Mouse (Mus musculus): Measurements from ENCODE around the gene Gpr37. TPM values are rescaled to one million over a fixed set of nuclear protein-coding genes. Genes with fewer than 3 reads are reported as not detected.

Gpr37 gene
- not detected in 2 replicates for total RNA-seq (2012; rRNA removed)

DNA sequence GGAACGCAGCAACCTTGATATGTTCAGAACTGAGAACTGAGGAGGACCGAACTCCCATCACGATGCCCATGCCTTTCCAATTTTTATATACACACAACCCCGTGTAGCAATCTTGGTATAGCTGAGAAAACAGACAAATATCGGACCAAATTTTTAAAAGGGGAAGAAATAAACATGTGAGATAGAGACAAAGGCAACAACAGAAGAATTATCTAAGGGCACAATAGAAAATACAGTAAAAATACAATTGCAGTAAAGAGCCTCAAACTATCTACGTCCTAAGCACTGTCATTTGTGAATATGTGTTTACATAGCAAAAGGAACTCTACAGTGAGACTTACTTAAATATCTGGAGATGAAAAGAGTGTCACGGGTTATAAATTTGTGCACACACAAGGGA lies at the start of gene Gpr37:
Gpr37 (minus strand) TSS at position 101 of the 400 bp plus-strand sequence.
- Histone ChIP-seq H3K9ac (ENCODE audit: insufficient read depth, low read depth, low read length, poor library complexity, severe bottlenecking) (no peak within 1 kb of the TSS), H3K4me1 (ENCODE audit: control insufficient read depth in 2 of 2, insufficient read depth in 2 of 2, low read length in 2 of 2, poor library complexity in 1 of 2) (peaks cover 2 to 5% of the 10 kb centered on the region in 2 experiments; a peak in 2 of 4 replicates), H3K27ac (ENCODE audit: insufficient read depth, low read depth, low read length, poor library complexity, severe bottlenecking) (no peak within 1 kb of the TSS), H3K9me3 (ENCODE audit: control insufficient read depth, insufficient read depth, low read depth, low read length) (no peaks in the 10 kb centered on the region), H3K4me3 (ENCODE audit: insufficient read depth in 1 of 2, low read depth in 1 of 2, low read length in 2 of 2, poor library complexity in 1 of 2, severe bottlenecking in 1 of 2) (peak within 1 kb of the TSS; percentile 54 to 60), H3K36me3 (ENCODE audit: control insufficient read depth, insufficient read depth, low read length, poor library complexity, severe bottlenecking) (no peaks in the 10 kb centered on the region)
- in situ Hi-C loops (cut with MboI; ENCODE audit: low sequenced_read_pairs in 2 of 2, unreplicated experiment in 2 of 2) = no loop called here
- TF ChIP-seq CHD2 (IDR thresholded peaks at IDR 0.05; ENCODE audit: low read depth, low read length) = no peak
- no peak for TF ChIP-seq HCFC1 (IDR thresholded peaks at IDR 0.05; ENCODE audit: borderline replicate concordance, insufficient read depth, low read length)
- no peak for TF ChIP-seq MAFK (IDR thresholded peaks at IDR 0.05; ENCODE audit: insufficient read depth, low read depth, low read length)
- TF ChIP-seq ZNF384 (IDR thresholded peaks at IDR 0.05; ENCODE audit: low read depth, low read length) = no peak
- no peak for TF ChIP-seq ZC3H11A (IDR thresholded peaks at IDR 0.05; ENCODE audit: borderline replicate concordance, low read depth, low read length)
- no peak for DNase-seq (ENCODE audit: low read depth, low spot score)

DNA sequence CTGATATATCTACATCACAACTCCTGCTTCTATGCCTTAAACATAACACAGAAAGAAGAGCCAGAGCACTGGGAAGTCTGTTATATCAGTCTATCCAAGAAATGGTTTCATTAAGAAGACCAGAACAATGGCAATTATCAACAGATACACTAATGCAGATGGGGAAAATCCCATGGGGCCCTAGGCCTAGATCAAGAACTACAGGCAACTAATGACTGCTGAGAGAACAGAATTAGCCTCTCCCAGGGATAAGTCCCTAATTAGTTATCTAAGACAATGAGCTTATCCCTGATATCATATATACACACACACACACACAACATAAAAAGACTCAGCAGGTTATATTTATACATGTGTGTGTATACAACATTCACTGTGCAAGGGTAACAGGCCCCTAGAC lies 46.0 kb upstream of the Gpr37 start:
- H3K4me3 ChIP-seq (ENCODE audit: insufficient read depth in 1 of 2, low read depth in 1 of 2, low read length in 2 of 2, poor library complexity in 1 of 2, severe bottlenecking in 1 of 2) = no peak overlapping the region
- no peak overlapping the region for H3K27ac ChIP-seq (ENCODE audit: insufficient read depth, low read depth, low read length, poor library complexity, severe bottlenecking)
- no peaks in the 10 kb centered on the region for H3K4me1 ChIP-seq (ENCODE audit: control insufficient read depth in 2 of 2, insufficient read depth in 2 of 2, low read length in 2 of 2, poor library complexity in 1 of 2)
- DNase-seq (ENCODE audit: low read depth, low spot score) = no peak
- TF ChIP-seq HCFC1 (IDR thresholded peaks at IDR 0.05; ENCODE audit: borderline replicate concordance, insufficient read depth, low read length) (no peak), ZNF384 (IDR thresholded peaks at IDR 0.05; ENCODE audit: low read depth, low read length) (no peak), ZC3H11A (IDR thresholded peaks at IDR 0.05; ENCODE audit: borderline replicate concordance, low read depth, low read length) (no peak), CHD2 (IDR thresholded peaks at IDR 0.05; ENCODE audit: low read depth, low read length) (no peak), MAFK (IDR thresholded peaks at IDR 0.05; ENCODE audit: insufficient read depth, low read depth, low read length) (no peak)
- H3K9me3 ChIP-seq (ENCODE audit: control insufficient read depth, insufficient read depth, low read depth, low read length) = no peaks in the 10 kb centered on the region
- H3K36me3 ChIP-seq (ENCODE audit: control insufficient read depth, insufficient read depth, low read length, poor library complexity, severe bottlenecking) = no peaks in the 10 kb centered on the region
- in situ Hi-C loops (cut with MboI; ENCODE audit: low sequenced_read_pairs in 2 of 2, unreplicated experiment in 2 of 2) = no loop called here
- no peak overlapping the region for H3K9ac ChIP-seq (ENCODE audit: insufficient read depth, low read depth, low read length, poor library complexity, severe bottlenecking)

DNA sequence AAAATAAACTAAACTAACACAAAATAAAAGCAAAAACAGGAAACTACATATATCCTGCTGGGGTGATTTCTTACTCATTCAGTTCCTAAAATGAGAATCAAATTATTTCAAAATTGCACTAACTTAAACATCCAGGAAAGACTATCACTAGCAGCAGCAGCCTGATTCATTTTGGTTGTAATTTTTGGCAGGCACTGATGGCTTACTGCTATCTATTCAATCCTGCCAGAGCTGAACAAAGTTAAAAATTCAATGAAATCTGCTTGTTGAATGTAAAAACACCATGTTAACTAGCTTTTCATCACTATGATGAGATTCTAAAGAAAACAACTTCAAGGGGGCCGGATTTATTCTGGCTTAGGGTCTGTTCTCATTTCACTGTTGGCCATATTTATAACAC lies 36.0 kb upstream of the Gpr37 start:
- Histone ChIP-seq H3K9ac (ENCODE audit: insufficient read depth, low read depth, low read length, poor library complexity, severe bottlenecking) (no peak overlapping the region), H3K9me3 (ENCODE audit: control insufficient read depth, insufficient read depth, low read depth, low read length) (no peaks in the 10 kb centered on the region), H3K4me1 (ENCODE audit: control insufficient read depth in 2 of 2, insufficient read depth in 2 of 2, low read length in 2 of 2, poor library complexity in 1 of 2) (no peaks in the 10 kb centered on the region), H3K27ac (ENCODE audit: insufficient read depth, low read depth, low read length, poor library complexity, severe bottlenecking) (no peak overlapping the region), H3K4me3 (ENCODE audit: insufficient read depth in 1 of 2, low read depth in 1 of 2, low read length in 2 of 2, poor library complexity in 1 of 2, severe bottlenecking in 1 of 2) (no peak overlapping the region), H3K36me3 (ENCODE audit: control insufficient read depth, insufficient read depth, low read length, poor library complexity, severe bottlenecking) (no peaks in the 10 kb centered on the region)
- in situ Hi-C loops (cut with MboI; ENCODE audit: low sequenced_read_pairs in 2 of 2, unreplicated experiment in 2 of 2) = no loop called here
- no peak for DNase-seq (ENCODE audit: low read depth, low spot score)
- TF ChIP-seq ZNF384 (IDR thresholded peaks at IDR 0.05; ENCODE audit: low read depth, low read length) (no peak), CHD2 (IDR thresholded peaks at IDR 0.05; ENCODE audit: low read depth, low read length) (no peak), HCFC1 (IDR thresholded peaks at IDR 0.05; ENCODE audit: borderline replicate concordance, insufficient read depth, low read length) (no peak), ZC3H11A (IDR thresholded peaks at IDR 0.05; ENCODE audit: borderline replicate concordance, low read depth, low read length) (no peak), MAFK (IDR thresholded peaks at IDR 0.05; ENCODE audit: insufficient read depth, low read depth, low read length) (no peak)

DNA sequence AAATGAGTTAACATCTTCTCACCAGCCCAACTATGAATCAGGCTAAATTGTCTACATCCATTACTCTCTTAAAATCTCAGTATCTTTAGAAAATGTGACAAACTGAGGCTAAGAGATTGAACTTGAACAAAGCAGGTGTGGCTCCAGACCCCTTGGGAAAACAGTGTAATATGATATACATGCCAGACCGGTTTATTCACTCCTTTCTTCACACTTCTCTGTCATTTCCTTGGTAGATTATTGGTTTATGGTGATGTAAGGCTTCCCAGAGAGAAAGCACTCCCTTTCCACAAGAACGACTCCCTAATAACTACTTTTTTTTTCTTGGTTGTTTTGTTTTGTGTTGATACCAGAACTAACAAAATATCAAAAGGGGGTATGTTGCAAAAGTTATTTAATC lies 20.1 kb upstream of the Gpr37 start:
- H3K4me3 ChIP-seq (ENCODE audit: insufficient read depth in 1 of 2, low read depth in 1 of 2, low read length in 2 of 2, poor library complexity in 1 of 2, severe bottlenecking in 1 of 2) = no peak overlapping the region
- H3K27ac ChIP-seq (ENCODE audit: insufficient read depth, low read depth, low read length, poor library complexity, severe bottlenecking) = no peak overlapping the region
- no peak overlapping the region for H3K9ac ChIP-seq (ENCODE audit: insufficient read depth, low read depth, low read length, poor library complexity, severe bottlenecking)
- DNase-seq (ENCODE audit: low read depth, low spot score) = no peak
- H3K9me3 ChIP-seq (ENCODE audit: control insufficient read depth, insufficient read depth, low read depth, low read length) = no peaks in the 10 kb centered on the region
- H3K36me3 ChIP-seq (ENCODE audit: control insufficient read depth, insufficient read depth, low read length, poor library complexity, severe bottlenecking) = no peaks in the 10 kb centered on the region
- TF ChIP-seq HCFC1 (IDR thresholded peaks at IDR 0.05; ENCODE audit: borderline replicate concordance, insufficient read depth, low read length) (no peak), MAFK (IDR thresholded peaks at IDR 0.05; ENCODE audit: insufficient read depth, low read depth, low read length) (no peak), ZC3H11A (IDR thresholded peaks at IDR 0.05; ENCODE audit: borderline replicate concordance, low read depth, low read length) (no peak), CHD2 (IDR thresholded peaks at IDR 0.05; ENCODE audit: low read depth, low read length) (no peak), ZNF384 (IDR thresholded peaks at IDR 0.05; ENCODE audit: low read depth, low read length) (no peak)
- no peaks in the 10 kb centered on the region for H3K4me1 ChIP-seq (ENCODE audit: control insufficient read depth in 2 of 2, insufficient read depth in 2 of 2, low read length in 2 of 2, poor library complexity in 1 of 2)
- in situ Hi-C loops (cut with MboI; ENCODE audit: low sequenced_read_pairs in 2 of 2, unreplicated experiment in 2 of 2) = no loop called here

All from ES-E14 (cell line).